Mouse (Mus musculus) embryonic facial prominence, embryonic 10.5 days (tissue): ENCODE measurements around the gene Tlr2. TPM values are rescaled to one million over a fixed set of nuclear protein-coding genes. Genes with fewer than 3 reads are reported as not detected.

Experiments
- polyA plus RNA-seq: library from polyadenylated mRNA; unstranded; fragments of >200 nt; fragmentation: Nextera tagmentation; extraction: Ambion mirVana; gene quantifications from 2 replicates; pipeline ENCODE4 v1.2.1, GENCODE M21; 2016

The Tlr2 gene
- polyA plus RNA-seq, 1 experiment from 2014 or later, result 2.0 TPM

Other genes with a start within 250 kb of the Tlr2 start
- gene Sfrp2, start 75.4 kb downstream of the Tlr2 start, polyA plus RNA-seq, result 153 and 166 TPM in 2 replicates
- gene Tmem131l, start 198.4 kb upstream of the Tlr2 start, polyA plus RNA-seq, result 82.6 and 84.7 TPM in 2 replicates